Mouse (Mus musculus) frontal cortex, adult (tissue): ENCODE measurements at regions not wholly inside any gene's neighbourhood (a gene's known extent, or its start where the extent isn't known, plus 50 kb on each side); places are given as distances from the start of the nearest gene placed in this dataset.
"Not testable (repeated sequence)": the region's sequence is repeated elsewhere in the genome, so short reads cannot be mapped to it uniquely, and the experiment has no call there.

Source experiments
- ATAC-seq: cut with Nextera tagmentation; 2 replicates; pipeline ENCODE4 v1.9.2; 2017; ENCODE audit warnings: mild to moderate bottlenecking, moderate library complexity, mixed read lengths; ENCODE audit not compliant: low TSS enrichment

DNA sequence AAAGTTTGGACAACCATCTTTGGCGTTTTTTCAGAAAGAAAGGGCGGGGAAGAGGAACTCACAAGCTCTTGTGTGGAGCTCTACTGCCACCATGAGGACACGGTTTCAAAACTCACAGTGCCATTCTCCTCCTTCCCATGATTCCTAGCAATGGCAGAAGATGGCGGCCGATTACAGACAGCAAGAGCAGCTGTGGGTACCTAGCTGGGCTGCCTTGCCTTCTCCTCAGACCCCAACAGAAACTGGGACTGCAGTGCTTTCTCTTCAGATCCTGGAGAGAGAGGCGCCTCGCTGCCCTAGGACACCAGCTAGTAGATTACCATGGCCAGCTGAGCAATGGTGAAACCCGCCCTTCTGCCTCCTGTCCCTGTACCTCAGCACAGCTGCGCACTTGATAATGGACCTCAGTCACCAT lies 174.2 kb upstream of the Olfr1324 start:
- ATAC-seq, result not testable (repeated sequence)

- ATAC-seq, result not testable (repeated sequence)
Measured at GRCm38 (mm10) chrX:50600262-50600661, 172.0 kb upstream of the Olfr1324 start.

- no peak for ATAC-seq
Measured at GRCm38 (mm10) chrX:50599780-50600179, 171.5 kb upstream of the Olfr1324 start.

DNA sequence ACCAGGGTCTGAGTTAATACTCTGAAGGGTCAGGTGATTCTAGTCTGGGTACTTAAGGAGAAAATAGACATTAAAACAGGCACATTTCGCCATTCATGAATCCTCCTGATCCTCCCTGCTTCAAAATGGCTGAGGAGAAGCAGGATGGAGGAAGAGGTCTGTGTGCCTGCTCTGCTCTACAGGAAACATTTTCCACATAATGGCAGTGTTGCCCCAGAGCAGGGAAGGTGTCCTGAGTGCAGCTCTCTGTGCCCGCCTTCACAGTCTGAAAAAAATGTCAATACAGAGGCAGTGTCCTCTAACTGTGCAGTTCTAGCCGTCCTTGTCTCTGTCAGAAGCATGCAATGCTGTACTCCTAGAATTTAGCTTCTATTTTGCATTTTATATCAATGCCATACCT lies 169.3 kb upstream of the Olfr1324 start:
- not testable (repeated sequence) for ATAC-seq

- no peak for ATAC-seq
Measured at GRCm38 (mm10) chrX:50597105-50597504, 168.8 kb upstream of the Olfr1324 start.

DNA sequence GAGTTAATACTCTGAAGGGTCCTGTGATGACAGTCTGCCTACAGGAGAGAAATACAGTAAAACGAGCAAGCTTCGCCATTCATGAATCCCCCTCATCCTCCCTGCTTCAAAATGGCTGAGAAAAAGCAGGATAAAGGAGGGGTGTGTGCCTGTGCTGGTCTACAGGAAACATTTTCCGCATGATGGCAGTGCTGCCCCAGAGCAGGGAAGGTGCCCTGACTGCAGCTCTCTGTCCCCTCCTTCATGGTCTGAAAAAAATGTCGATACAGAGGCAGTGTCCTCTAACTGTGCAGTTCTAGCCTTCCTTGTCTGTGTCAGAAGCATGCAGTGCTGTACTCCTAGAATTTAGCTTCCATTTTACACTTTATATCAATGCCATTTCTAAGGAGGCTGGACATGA lies 166.7 kb upstream of the Olfr1324 start:
- ATAC-seq, result not testable (repeated sequence)

- ATAC-seq, result no peak
Measured at GRCm38 (mm10) chrX:50591477-50591876, 163.2 kb upstream of the Olfr1324 start.

DNA sequence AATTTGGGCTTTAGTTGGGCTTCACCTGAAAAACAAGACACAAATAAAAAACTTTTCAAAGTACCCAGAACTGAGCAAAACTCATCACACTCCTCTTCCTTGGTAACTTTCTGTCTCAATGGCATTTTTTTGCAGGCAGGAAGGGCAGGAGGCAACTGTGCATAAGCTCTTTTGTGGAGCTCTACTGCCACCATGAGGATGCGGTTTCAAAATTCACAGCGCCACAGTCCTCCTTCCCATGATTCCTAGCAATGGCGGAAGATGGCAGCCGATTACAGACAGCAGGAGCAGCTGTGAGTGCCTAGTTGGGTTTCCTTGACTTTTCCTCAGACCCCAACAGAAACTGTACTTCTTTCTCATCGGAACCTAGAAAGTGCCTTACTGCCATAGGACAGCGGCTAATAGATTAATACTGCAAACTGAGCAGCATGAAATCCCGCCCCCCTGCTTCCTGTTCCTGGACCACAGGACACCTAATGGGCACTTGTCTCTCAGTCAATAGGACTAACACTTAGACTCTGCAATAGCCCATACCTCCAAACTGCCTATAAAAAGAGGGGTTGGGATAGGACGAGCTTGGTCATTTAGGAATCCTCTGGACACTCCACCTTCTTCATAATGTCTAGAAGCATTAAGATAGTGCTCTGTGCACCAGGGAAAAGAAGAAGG lies 162.5 kb upstream of the Olfr1324 start:
- ATAC-seq, result no peak

DNA sequence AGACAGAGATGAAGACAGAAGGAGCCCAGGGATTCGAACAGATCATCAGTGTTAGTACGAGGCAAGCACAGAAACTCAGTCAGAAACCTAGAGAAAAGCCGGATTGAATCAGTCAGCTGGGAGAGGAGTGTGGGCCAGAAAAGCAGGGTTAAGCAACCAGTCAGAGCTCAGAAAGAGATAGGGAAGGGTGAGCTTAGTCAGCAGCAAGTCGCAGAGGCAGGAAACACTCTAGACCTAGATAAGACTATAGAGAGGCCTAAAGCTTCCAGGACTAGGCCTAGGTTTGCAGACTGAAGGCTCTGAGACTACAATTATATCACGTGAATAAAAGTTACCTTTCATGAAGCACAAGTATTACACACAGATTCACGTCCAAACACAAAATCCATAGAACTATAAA lies 160.6 kb upstream of the Olfr1324 start:
- no peak for ATAC-seq

DNA sequence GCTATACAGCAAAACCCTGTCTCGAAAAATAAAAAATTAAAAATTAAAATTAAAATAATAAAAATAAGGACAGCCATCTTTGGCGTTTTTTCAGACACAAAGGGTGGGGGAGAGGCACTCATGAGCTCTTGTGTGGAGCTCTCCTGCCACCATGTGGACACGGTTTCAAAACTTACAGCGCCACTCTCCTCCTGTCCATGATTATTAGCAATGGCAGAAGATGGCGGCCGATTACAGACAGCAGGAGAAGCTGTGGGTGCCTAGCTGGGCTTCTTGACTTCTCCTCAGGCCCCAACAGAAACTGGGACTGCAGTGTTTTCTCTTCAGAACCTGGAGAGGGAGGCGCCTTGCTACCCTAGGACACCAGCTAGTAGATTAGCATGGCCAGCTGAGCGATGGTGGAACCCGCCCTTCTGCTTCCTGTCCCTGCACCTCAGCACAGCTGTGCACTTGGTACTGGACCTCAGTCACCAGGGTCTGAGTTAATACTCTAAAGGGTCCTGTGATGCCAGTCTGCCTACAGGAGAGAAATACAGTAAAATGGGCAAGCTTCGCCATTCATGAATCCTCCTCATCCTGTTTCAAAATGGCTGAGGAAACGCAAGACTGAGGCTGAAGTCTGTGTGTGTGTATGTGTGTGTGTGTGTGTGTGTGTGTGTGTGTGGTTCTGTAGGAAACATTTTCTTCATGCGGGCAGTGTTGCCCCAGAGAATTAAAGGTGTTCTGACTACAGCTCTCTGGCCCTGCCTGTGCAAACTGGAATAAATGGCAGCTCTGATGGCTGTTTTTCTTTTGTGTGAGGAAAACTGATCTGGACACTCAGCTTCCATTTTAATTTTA lies 155.7 kb upstream of the Olfr1324 start:
- no peak for ATAC-seq

GRCm38 (mm10) chrX:50580200-50580599 lies 151.9 kb upstream of the Olfr1324 start:
- ATAC-seq, result no peak

DNA sequence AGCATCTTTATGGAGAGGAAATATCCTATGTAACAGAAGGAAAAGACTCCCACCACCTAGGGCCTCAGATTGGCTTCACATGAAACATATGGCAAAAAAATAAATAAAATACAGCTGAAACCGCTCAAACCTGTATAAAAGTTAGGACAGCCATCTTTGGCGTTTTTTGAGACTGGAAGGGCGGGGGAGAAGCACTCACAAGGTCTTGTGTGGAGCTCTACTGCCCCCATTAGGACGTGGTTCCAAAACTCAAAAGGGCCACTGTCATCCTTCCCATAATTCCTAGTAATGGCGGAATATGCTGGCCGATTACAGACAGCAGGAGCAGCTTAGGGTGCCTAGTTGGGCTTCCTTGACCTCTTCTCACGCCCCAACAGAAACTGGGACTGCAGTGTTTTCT lies 148.5 kb upstream of the Olfr1324 start:
- peak; percentile 52 for ATAC-seq

GRCm38 (mm10) chrX:50572191-50573095 lies 144.1 kb upstream of the Olfr1324 start:
- ATAC-seq, result not testable (repeated sequence)

- no peak for ATAC-seq
Measured at GRCm38 (mm10) chrX:50569087-50569486, 140.8 kb upstream of the Olfr1324 start.

DNA sequence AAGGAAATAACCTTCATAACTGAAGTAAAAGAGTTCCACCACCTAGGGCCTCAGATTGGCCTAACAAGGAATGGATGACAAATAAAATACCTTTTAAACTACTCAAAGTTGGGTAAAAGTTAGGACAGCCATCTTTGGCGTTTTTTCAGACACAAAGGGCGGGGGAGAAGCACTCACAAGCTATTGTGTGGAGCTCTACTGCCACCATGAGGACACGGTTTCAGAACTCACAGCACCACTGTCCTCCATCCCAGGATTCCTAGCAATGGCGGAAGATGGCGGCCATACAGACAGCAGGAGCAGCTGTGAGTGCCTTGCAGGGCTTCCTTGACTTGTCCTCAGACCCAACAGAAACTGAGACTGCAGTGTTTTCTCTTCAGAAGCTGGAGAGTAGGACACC lies 138.0 kb upstream of the Olfr1324 start:
- no peak for ATAC-seq

GRCm38 (mm10) chrX:50565031-50565430 lies 136.7 kb upstream of the Olfr1324 start:
- ATAC-seq, result not testable (repeated sequence)

DNA sequence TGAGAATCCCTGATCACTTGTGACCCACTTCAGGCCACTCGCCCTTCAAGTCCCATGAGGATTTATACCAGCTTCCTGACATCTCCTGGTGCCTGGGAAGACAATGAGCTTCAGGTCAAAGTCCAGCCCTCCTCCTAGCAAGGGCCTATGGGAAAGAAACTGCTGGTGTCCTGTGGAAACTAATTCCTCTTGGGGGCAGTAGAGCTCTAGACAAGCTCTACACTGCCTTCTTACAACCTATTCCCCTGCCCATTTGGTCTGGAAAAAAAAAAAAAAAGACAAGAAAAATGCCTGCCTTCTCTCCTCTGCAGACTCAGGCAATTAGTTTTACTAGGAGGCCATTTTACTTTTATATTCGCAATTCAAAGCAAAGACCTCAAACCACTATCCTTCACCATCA lies 132.6 kb upstream of the Olfr1324 start:
- ATAC-seq, result no peak

DNA sequence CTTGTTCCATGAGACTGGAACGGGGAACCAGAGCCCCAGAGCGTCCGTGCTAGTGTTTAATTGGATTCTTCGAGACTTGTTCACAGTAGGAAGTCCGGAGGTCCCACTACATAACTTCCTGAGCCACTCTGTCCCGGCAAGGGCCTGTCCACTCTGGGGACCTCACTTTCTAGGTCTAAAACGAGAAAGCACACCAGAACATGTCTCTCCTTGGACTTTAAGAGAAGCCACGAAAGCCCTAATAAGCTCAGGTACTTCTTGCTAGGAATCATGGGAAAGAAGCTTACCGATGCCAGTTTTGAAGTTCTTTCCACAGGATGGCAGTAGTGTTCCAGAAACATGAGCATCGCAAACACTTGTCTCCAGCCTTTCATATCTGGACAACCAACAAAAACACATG lies 122.0 kb upstream of the Olfr1324 start:
- ATAC-seq, result no peak

DNA sequence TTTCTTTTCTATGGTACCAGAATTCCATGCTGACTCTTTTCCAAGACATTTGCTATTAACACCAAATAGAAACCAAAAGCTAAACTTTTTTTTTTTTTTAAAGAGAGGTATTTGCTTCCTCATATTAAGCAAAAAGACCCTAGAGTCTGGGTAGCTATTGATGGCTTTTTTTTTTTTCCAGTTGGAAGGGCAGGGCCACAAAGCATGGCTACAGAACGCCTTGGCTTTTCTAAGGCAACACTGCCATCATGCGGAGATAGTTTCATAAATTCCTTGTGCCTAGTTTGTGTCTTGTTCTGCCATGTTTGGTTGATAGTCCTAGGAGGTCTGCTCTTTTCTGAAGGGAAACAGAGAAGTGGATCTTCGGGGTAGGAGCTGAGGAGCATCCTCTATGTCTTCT lies 121.4 kb upstream of the Olfr1324 start:
- no peak for ATAC-seq

GRCm38 (mm10) chrX:50537785-50538159 lies 109.5 kb upstream of the Olfr1324 start:
- not testable (repeated sequence) for ATAC-seq

DNA sequence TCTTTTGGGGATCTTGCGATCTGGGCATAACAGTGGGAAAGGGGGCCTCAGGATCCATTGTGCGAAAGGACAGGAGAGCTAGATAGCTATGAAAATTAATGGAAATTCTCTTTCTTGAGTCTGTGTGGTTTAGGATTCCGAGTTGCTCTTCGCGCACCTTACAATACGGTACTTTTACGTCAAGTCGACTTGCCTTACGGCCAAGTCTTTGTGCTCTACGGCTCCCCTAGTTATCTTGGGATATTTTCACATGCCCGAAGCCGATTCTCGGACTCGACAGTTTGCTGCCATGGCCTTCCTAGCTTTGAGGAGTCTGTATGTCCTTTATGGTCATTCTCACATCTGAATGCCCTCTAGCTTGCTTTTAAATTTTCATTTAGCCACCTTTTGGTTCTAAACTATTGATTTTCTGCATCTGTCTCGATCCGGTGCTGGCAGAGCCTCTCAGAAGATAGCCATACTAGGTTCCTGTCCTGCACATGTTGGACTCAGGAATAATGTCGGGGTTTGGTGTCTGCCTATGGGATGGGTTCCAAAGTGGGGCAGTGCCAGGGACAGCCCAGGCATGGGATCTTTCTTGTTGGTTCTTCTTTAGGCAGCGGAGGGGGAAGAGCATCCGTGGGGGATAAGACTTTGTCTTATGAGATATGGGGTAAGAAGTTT lies 109.0 kb upstream of the Olfr1324 start:
- ATAC-seq, result peak; percentile 83

DNA sequence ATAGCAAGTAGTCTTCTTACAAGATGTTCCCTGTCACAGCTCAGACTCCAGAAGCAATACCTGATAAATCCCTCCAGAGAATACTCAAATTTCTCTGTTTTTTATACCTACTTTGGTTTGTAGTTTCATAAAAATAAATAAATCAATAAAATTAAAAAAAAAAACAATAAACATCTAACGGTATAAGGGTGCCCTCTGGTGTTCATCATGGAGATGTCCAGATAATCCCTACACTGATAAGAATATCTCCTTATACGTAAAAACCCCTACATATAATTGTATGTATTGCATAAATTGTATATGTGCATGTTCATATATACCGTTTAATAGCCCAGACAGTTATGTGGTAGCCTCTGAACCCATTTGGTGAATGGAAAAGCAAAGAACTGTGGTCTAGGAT lies 75.7 kb upstream of the Olfr1324 start:
- ATAC-seq, result no peak
